Mouse (Mus musculus): ENCODE results near the gene Pitpnm2.

DNA sequence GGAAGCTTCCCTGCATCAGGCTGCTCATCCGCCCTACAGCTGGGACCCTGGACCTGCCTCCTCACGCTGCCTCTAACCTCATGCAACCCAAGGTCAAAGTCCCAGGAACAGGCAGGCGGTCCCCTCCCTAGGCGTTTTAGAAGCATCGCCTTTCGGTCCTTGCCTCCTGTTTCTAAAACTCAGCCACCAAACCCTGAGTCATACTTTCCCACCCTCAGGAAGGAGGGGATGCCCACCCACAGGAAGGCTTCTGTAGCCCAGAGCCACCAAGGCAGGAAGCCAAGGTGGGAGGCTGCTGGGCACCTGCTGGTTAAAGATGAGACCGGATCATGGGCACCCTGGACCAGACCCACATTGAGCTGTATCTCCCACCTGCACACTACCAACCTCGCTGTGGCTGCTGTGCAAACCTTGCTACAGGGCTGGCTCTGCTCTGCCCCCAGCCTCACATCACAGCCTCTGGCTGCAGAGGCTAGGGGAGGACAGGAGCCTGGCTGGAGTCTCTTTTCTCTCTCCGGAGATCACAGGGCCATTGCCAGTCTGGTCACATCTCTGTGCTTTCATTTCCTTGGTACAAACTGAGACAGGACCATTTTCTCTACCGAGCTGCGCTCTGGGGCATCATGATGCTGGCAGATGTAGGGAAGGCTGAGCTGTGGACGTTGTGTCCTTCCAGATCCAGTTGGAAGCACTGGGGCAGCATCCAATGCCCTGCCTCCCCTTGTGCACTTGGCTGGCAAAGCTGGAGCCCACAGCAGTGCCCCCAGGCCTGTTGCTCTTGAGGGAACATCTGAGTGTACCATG lies 61.9 kb downstream of the Pitpnm2 start:
- TF ChIP-seq POLR2A (IDR thresholded peaks at IDR 0.05; ENCODE audit: extremely low read depth, insufficient read depth, low read length) = no peak
- TF ChIP-seq CTCF (IDR thresholded peaks at IDR 0.05; ENCODE audit: low read depth, low read length) = no peak
